Mouse (Mus musculus) adrenal gland, adult 8-10 months (tissue): ENCODE results near the gene Dedd2. TPM values are rescaled to one million over a fixed set of nuclear protein-coding genes. Genes with fewer than 3 reads are reported as not detected.

Experiments
- DNase-seq: peaks from one replicate; pipeline ENCODE4 v3.0.0; 2022
- microRNA-seq, 2 experiments: library from miRNA; unstranded; fragments of <30 nt; microRNA quantifications; one replicate each; pipeline ENCODE4 v1.2.0; 2022
- total RNA-seq, 4 experiments: library from RNA; stranded (reverse); gene quantifications; 2 replicates each; pipeline ENCODE4 v1.2.4; 2022

Gene Dedd2
- total RNA-seq, 4 experiments from 2014 or later: 15.6 to 22.2 (median 19.1) TPM

- DNase-seq: no peak
Measured at GRCm38 (mm10) chr7:25178787-25179605, 41.4 kb downstream of the Dedd2 start.

GRCm38 (mm10) chr7:25178317-25178716 lies 42.1 kb downstream of the Dedd2 start:
- no peak for DNase-seq

GRCm38 (mm10) chr7:25174343-25174742 lies 46.1 kb downstream of the Dedd2 start:
- DNase-seq: no peak

GRCm38 (mm10) chr7:25172669-25173068 lies 47.7 kb downstream of the Dedd2 start:
- DNase-seq: no peak

GRCm38 (mm10) chr7:25170583-25170982 lies 49.8 kb downstream of the Dedd2 start:
- DNase-seq: no peak

- DNase-seq: no peak
Measured at GRCm38 (mm10) chr7:25166106-25166505, 54.3 kb downstream of the Dedd2 start.

- no peak for DNase-seq
Measured at GRCm38 (mm10) chr7:25156158-25156648, 64.2 kb downstream of the Dedd2 start.

GRCm38 (mm10) chr7:25155469-25156157 lies 64.8 kb downstream of the Dedd2 start:
- no peak for DNase-seq

GRCm38 (mm10) chr7:25154648-25155047 lies 65.8 kb downstream of the Dedd2 start:
- no peak for DNase-seq

- DNase-seq: no peak
Measured at GRCm38 (mm10) chr7:25153841-25154240, 66.6 kb downstream of the Dedd2 start.

GRCm38 (mm10) chr7:25151916-25152556 lies 68.4 kb downstream of the Dedd2 start:
- DNase-seq: no peak

- no peak for DNase-seq
Measured at GRCm38 (mm10) chr7:25151009-25151408, 69.4 kb downstream of the Dedd2 start.

GRCm38 (mm10) chr7:25150151-25150663 lies 70.2 kb downstream of the Dedd2 start:
- DNase-seq: no peak

Small RNA genes lying within 50 kb of the gene (microRNA-seq; reads per million reads assigned to microRNA genes)
- 0 reads per million in 2 experiments for gene Mir7048

Other genes starting within 250 kb of the Dedd2 start
- gene Rabac1, start 247.9 kb downstream of the Dedd2 start, total RNA-seq: 100 to 1,000 TPM; 343 to 403 (median 360) TPM
- gene Atp1a3, start 214.7 kb downstream of the Dedd2 start, total RNA-seq: 100 to 1,000 TPM in 2 of 4 experiments, 10 to 100 TPM in 2; 46.3 to 149 (median 91.8) TPM
- 10 to 100 TPM; 13.8 to 43.0 (median 24.7) TPM for gene Grik5, start 148.3 kb downstream of the Dedd2 start, total RNA-seq
- gene Zfp574, start 148.0 kb downstream of the Dedd2 start, total RNA-seq: 10 to 100 TPM; 20.2 to 25.0 (median 22.1) TPM
- 1 to 10 TPM in 3 of 4 experiments, under 1 TPM in 1; 0.90 to 3.5 (median 1.7) TPM for gene Pou2f2, start 40.9 kb downstream of the Dedd2 start, total RNA-seq
- gene Zfp526, start 810 bp upstream of the Dedd2 start, total RNA-seq: 10 to 100 TPM; 11.7 to 16.1 (median 14.2) TPM
- 100 to 1,000 TPM in 3 of 4 experiments, 10 to 100 TPM in 1; 99.2 to 107 (median 104) TPM for gene Gsk3a, start 17.2 kb upstream of the Dedd2 start, total RNA-seq
- gene Erf, start 30.1 kb upstream of the Dedd2 start, total RNA-seq: 10 to 100 TPM; 23.6 to 29.4 (median 27.2) TPM
- gene Cic, start 47.1 kb upstream of the Dedd2 start, total RNA-seq: 100 to 1,000 TPM; 118 to 195 (median 151) TPM
- 10 to 100 TPM; 34.0 to 48.5 (median 42.5) TPM for gene Pafah1b3, start 77.4 kb upstream of the Dedd2 start, total RNA-seq
- gene Prr19, start 80.8 kb upstream of the Dedd2 start, total RNA-seq: not detected
- gene Tmem145, start 85.5 kb upstream of the Dedd2 start, total RNA-seq: 1 to 10 TPM; 1.8 to 4.8 (median 4.5) TPM
- gene Megf8, start 96.5 kb upstream of the Dedd2 start, total RNA-seq: 10 to 100 TPM; 62.4 to 82.4 (median 71.7) TPM
- gene Cnfn, start 149.1 kb upstream of the Dedd2 start, total RNA-seq: not detected
- gene Lipe, start 178.1 kb upstream of the Dedd2 start, total RNA-seq: 100 to 1,000 TPM; 157 to 290 (median 256) TPM
- gene Cxcl17, start 192.3 kb upstream of the Dedd2 start, total RNA-seq: not detected